Mouse (Mus musculus): Measurements from ENCODE around the gene Tent5c. TPM values are rescaled to one million over a fixed set of nuclear protein-coding genes. Genes with fewer than 3 reads are reported as not detected.
"Not testable (repeated sequence)": the region's sequence is repeated elsewhere in the genome, so short reads cannot be mapped to it uniquely, and the experiment has no call there.

Gene Tent5c
- polyA plus RNA-seq, 1 experiment from 2014 or later = 2.9 TPM

DNA sequence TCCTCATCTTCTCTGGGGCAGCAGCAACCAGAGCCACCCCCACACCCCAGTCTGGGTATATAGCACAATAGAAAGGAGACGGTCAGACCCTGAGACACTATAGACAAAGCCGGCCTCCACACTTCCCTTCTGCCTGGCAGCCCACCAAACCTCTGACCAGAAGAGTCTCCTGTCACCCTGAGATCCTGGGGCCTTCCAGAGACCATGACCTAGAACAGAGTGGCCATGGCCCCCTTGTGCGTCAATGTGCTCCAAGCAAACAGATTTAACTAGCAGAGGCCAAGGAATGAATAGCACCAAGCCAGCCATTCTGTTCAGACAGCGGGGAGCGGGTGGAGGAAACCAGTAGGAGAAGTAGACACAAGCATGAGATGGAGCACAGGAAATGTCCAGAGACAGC is 59.0 kb downstream of the Tent5c start:
- H3K36me3 ChIP-seq = no peaks in the 10 kb centered on the region
- H3K4me2 ChIP-seq = no peak overlapping the region
- H3K27ac ChIP-seq (replicated peaks) = no peak overlapping the region
- no peaks in the 10 kb centered on the region for H3K4me1 ChIP-seq (replicated peaks)
- no peak overlapping the region for H3K9ac ChIP-seq
- H3K4me3 ChIP-seq = no peak overlapping the region
- no peak for ATAC-seq (ENCODE audit: low read depth)
- H3K27me3 ChIP-seq = no peaks in the 10 kb centered on the region
- no peaks in the 10 kb centered on the region for H3K9me3 ChIP-seq
- 92% methylated on average over 5 of the region's 5 CpGs for WGBS

DNA sequence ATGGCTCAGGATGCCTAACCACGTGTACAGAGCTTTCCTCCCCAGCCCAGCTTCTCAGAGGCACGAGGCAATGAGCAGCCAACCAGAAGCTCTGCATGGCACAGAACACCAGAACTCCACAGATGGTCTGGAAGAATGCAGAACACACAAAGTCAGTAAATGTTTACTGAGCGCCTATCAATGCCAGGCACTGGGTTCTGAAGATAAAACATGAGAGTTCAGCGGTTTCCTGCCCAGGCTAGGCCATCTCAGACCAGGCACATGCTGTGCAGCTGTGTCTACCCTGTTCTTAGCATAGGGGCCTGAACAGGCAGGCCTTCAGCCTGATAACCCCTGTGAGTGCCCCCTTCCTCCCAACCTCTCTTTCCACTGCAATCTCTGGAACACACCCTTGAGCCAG is 59.5 kb downstream of the Tent5c start:
- Histone ChIP-seq H3K4me1 (replicated peaks) (no peaks in the 10 kb centered on the region), H3K9ac (no peak overlapping the region), H3K4me2 (no peak overlapping the region), H3K36me3 (no peaks in the 10 kb centered on the region), H3K4me3 (no peak overlapping the region), H3K9me3 (no peaks in the 10 kb centered on the region), H3K27ac (replicated peaks) (no peak overlapping the region), H3K27me3 (no peaks in the 10 kb centered on the region)
- WGBS = 83% methylated on average over 4 of the region's 4 CpGs
- ATAC-seq (ENCODE audit: low read depth) = no peak

DNA sequence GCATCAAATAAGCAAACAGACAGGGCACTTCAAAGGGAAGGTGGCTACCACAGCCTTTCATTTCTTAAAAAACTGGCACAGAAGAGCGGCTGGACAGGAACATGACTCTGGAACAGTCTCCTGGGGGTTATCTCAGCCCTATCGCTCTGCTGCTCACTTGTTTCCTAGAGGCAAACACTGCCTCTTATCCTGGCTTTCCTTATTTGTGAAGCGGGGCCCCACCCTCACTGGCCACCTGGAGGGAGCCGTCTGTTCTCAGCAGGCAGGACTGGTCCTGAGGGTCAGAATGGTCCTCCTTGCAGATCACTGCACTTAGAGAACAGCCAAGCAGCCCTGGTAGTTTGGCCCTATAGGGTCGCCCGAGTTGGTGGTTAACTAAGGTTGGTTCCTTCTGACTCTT is 61.6 kb downstream of the Tent5c start:
- 73% methylated on average over 6 of the region's 6 CpGs for WGBS
- no peak overlapping the region for H3K9ac ChIP-seq

DNA sequence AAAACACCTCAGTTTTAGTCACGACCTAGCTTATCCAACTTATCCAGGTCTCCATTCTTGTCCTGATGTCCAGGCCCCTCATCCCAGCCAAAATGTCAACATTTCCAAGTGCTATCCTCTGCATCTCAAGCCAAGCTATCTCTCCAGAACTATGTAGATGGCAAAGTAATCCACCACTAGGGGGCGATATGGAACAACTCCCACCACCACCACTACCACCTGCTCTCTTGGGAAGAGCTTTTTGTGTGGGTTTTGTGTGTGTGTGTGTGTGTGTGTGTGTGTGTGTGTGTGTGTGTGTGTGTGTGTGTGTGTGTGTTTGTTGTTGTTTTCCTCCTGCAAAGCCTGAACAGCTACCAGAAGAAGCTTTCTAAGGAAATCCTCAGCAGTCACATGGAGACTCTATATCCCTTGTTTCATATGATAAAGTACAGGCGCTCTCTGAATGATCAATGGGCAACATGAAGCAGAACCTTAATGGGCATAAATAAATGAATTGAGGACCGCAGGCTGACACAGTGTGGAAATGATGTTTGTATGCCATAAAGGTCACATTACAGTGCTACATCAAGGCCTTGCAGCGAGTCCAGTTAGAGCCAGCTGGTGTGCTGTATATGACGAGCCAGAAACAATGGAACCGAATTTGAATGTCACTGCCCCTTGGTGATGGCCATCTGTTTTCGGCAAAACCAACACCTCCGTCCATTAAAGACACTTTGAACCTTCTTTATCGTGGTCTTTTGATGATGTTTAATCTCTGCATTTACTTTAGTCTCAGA is 66.5 kb downstream of the Tent5c start:
- Histone ChIP-seq H3K9me3 (no peaks in the 10 kb centered on the region), H3K27me3 (no peaks in the 10 kb centered on the region; the same call in 1 of the 2 replicates), H3K36me3 (no peaks in the 10 kb centered on the region), H3K4me3 (no peak overlapping the region), H3K4me2 (no peak overlapping the region), H3K27ac (replicated peaks) (no peak overlapping the region), H3K4me1 (replicated peaks) (peaks cover 9% of the 10 kb centered on the region), H3K9ac (no peak overlapping the region)
- no peak for ATAC-seq (ENCODE audit: low read depth)
- 64% methylated on average over 10 of the region's 10 CpGs for WGBS

More for the DNA sequence above, 61.6 kb downstream of the Tent5c start:
- no peak for ATAC-seq (ENCODE audit: low read depth)
- Histone ChIP-seq H3K4me3 (no peak overlapping the region), H3K36me3 (no peaks in the 10 kb centered on the region), H3K9me3 (no peaks in the 10 kb centered on the region), H3K4me1 (replicated peaks) (no peaks in the 10 kb centered on the region), H3K4me2 (no peak overlapping the region), H3K27ac (replicated peaks) (no peak overlapping the region), H3K27me3 (no peaks in the 10 kb centered on the region)

DNA sequence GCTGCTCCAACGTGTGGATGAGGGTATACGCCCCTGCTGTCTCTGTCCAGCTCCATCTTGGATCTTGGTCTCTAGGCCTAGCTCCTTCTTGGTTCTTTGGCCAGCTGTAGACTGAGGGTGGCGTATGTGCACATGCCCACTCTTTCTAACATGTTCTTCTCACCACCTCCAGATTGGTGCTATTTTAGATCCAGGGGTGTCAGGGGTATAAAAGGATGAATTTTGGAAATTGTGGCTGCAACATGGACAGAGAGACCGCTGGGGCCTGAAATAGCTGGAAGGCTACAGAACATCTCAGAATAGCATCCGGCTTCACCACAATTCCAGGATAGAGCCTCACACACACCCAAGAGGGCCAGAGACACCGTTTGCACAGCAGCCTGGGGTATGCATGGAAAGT is 67.8 kb downstream of the Tent5c start:
- ATAC-seq (ENCODE audit: low read depth) = no peak
- no peaks in the 10 kb centered on the region; the same call in 1 of the 2 replicates for H3K27me3 ChIP-seq
- WGBS = 82% methylated on average over 6 of the region's 6 CpGs

DNA sequence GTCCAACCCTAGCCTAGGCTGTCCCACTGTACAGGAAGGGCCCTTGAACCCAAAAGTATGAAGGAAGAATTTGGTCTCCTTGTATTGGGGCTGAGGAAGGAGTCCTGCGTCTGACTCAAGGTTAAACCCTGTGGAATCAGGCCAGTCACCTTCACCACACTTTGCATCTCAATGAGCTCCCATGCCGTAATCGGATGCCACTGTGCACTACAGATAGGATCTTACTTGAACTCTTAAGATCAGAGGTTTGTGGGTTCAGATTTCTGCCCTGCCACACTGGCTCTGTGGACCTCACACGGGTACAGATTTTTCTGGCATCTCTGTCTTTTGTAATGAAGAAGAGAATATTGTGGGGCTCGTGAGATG is 68.5 kb downstream of the Tent5c start:
- Histone ChIP-seq H3K4me3 (no peak overlapping the region), H3K4me1 (replicated peaks) (peaks cover 16% of the 10 kb centered on the region), H3K9me3 (no peaks in the 10 kb centered on the region), H3K27me3 (no peaks in the 10 kb centered on the region; the same call in 1 of the 2 replicates), H3K4me2 (no peak overlapping the region), H3K27ac (replicated peaks) (no peak overlapping the region), H3K9ac (no peak overlapping the region), H3K36me3 (no peaks in the 10 kb centered on the region)
- 75% methylated on average over 5 of the region's 5 CpGs for WGBS
- ATAC-seq (ENCODE audit: low read depth) = no peak

More for the DNA sequence above, 67.8 kb downstream of the Tent5c start:
- H3K9me3 ChIP-seq = no peaks in the 10 kb centered on the region
- H3K36me3 ChIP-seq = no peaks in the 10 kb centered on the region
- no peak overlapping the region for H3K4me2 ChIP-seq
- H3K9ac ChIP-seq = no peak overlapping the region
- H3K4me1 ChIP-seq (replicated peaks) = peaks cover 16% of the 10 kb centered on the region
- no peak overlapping the region for H3K27ac ChIP-seq (replicated peaks)
- no peak overlapping the region for H3K4me3 ChIP-seq

DNA sequence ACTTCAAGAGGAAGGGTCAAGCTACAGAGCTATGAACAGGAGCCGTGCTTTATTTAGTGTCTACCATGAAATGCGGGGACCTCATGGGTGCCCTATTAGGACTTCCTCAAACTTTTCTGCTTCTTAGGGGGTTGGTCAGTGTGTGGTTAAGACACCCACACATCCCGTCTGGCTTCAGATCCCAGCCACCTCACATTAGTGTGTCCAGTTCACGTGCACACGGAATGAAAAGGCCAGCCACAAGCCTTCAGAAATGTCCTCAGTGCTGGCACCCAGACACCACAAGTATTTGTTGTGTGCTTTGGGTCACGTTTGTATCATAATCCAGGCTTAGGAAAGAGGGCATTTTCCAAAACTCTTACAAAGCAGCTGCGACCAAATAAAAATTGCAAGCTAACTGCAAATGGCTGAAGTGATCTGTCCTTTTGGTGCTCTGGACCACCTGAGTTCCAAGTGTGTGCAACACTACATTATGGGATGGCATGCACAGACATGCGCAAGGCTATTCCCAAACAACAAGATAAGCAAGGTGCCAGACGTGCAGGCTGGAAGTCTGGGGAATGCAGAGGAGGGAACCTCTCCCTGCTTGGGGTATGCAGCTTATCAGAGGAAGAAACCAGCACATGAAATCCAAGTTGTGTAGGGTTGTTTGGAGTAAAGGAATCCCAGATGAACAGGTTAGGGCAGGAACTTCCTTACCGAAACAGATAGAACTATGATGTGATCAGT is 69.0 kb downstream of the Tent5c start:
- Histone ChIP-seq H3K4me1 (replicated peaks) (peaks cover 16% of the 10 kb centered on the region), H3K36me3 (no peaks in the 10 kb centered on the region), H3K9ac (no peak overlapping the region), H3K4me2 (no peak overlapping the region), H3K9me3 (no peaks in the 10 kb centered on the region), H3K27me3 (no peaks in the 10 kb centered on the region; the same call in 1 of the 2 replicates), H3K4me3 (no peak overlapping the region), H3K27ac (replicated peaks) (no peak overlapping the region)
- 84% methylated on average over 10 of the region's 10 CpGs for WGBS
- ATAC-seq (ENCODE audit: low read depth) = no peak

DNA sequence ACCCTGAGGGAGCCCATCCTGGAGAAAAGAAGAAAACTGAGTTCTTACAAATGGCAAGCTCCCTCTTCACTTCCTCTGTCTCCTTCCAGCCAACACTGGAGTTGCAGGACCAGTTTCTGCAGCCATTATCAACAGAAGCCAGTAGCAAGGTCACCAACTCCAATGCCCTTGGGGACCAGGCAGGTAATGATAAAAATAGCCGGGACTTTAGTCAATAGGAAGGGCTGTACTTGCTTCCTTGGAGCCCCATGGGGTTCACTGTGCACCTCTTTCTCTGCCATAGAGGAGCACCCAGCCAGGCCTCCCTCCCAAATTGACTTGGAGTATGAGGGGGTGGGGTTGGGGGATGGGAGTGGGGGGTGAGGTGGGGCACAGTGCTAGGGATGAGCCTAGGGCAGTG is 70.7 kb downstream of the Tent5c start:
- H3K4me2 ChIP-seq = no peak overlapping the region

DNA sequence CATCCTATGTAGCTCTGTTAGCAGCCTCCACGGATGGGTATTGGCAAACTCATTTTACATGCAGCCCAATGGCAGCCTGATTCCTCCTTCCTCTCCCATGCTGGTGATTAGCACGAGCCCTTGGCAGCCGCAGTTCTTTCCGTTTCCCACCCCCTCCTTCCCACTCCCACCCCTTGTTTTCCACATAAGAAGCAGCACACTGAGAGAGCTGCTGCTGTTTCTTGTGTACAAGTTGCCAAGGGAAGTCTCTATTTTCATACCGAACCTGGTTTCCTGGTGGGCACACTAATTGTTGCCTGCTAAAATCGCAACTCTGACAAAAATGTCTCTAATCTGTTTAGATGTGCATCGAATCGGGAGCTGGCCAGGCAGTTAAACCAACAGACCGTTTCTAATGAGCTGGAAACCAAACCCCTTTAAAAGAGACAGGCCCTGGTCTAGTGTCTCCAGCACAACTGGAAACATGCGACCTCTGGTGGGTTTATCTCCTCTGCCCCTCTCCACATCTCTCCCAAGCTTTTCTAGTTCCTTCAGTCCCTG is 71.3 kb downstream of the Tent5c start:
- 0 out of 2 replicates have a peak overlapping the region, but pooled peaks have one; percentile 1 for H3K27ac ChIP-seq (replicated peaks)
- H3K4me2 ChIP-seq = peak overlapping the region; percentile 40
- WGBS = 18% methylated on average over 10 of the region's 10 CpGs
- peak; percentile 74 for ATAC-seq (ENCODE audit: low read depth)
- peak overlapping the region; percentile 3; the same call in 1 of the 2 replicates for H3K4me3 ChIP-seq
- H3K9ac ChIP-seq = no peak overlapping the region
- no peaks in the 10 kb centered on the region; the same call in 1 of the 2 replicates for H3K27me3 ChIP-seq
- peaks cover 16% of the 10 kb centered on the region for H3K4me1 ChIP-seq (replicated peaks)
- H3K9me3 ChIP-seq = no peaks in the 10 kb centered on the region
- no peaks in the 10 kb centered on the region for H3K36me3 ChIP-seq

More for the DNA sequence above, 70.7 kb downstream of the Tent5c start:
- H3K27me3 ChIP-seq = no peaks in the 10 kb centered on the region; the same call in 1 of the 2 replicates
- H3K9me3 ChIP-seq = no peaks in the 10 kb centered on the region
- peaks cover 16% of the 10 kb centered on the region for H3K4me1 ChIP-seq (replicated peaks)
- no peak overlapping the region for H3K4me3 ChIP-seq
- H3K27ac ChIP-seq (replicated peaks) = no peak overlapping the region; the same call in 1 of the 2 replicates
- 75% methylated on average over 1 of the region's 1 CpGs for whole genome bisulfite sequencing
- H3K36me3 ChIP-seq = no peaks in the 10 kb centered on the region
- no peak overlapping the region for H3K9ac ChIP-seq
- 0 out of 2 replicates have a peak, but pooled peaks have one; percentile 5 for ATAC-seq (ENCODE audit: low read depth)

DNA sequence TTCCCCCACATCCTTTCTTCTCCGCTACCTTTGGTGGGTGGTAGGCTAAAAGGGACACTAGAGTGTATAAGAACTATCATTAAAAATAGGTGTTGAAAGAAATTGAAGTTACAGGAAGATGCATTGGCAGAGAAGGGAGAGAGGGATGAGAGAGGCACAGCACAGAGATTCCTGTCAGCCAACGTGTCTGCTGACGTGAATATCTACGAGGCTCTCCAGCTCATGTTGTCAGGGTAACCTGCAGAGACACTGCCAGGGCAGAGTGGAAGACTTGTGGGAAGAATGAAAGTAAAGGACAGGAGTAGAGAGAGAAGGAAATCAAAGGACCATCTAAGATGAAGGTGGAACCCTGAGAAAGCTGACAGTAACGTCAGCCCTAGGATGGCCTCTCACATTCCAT is 73.5 kb downstream of the Tent5c start:
- H3K4me1 ChIP-seq (replicated peaks) = peaks cover 16% of the 10 kb centered on the region
- H3K27ac ChIP-seq (replicated peaks) = no peak overlapping the region
- no peaks in the 10 kb centered on the region for H3K36me3 ChIP-seq
- H3K27me3 ChIP-seq = no peaks in the 10 kb centered on the region
- no peaks in the 10 kb centered on the region for H3K9me3 ChIP-seq
- ATAC-seq (ENCODE audit: low read depth) = no peak
- H3K9ac ChIP-seq = no peak overlapping the region
- no peak overlapping the region for H3K4me2 ChIP-seq
- WGBS = 91% methylated on average over 5 of the region's 5 CpGs
- no peak overlapping the region for H3K4me3 ChIP-seq

DNA sequence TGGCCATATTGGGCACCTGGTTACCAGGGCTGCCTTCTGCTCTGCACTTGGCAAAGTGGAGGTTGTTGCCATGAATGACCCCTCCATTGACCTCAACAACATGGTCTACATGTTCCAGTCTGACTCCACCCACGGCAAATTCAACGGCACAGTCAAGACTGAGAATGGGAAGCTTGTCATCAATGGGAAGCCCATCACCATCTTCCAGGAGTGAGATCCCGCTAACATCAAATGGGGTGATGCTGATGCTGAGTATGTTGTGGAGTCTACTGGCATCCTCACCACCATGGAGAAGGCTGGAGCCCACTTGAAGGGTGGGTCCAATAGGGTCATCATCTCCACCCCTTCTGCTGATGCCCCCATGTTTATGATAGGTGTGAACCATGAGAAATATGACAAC is 75.5 kb downstream of the Tent5c start:
- not testable (repeated sequence) for H3K27ac ChIP-seq (replicated peaks); ATAC-seq (ENCODE audit: low read depth); H3K27me3 ChIP-seq; H3K4me2 ChIP-seq; H3K36me3 ChIP-seq; H3K4me3 ChIP-seq; H3K9me3 ChIP-seq; H3K9ac ChIP-seq
- 91% methylated on average over 3 of the region's 3 CpGs for WGBS
- peaks cover 16% of the 10 kb centered on the region for H3K4me1 ChIP-seq (replicated peaks)

DNA sequence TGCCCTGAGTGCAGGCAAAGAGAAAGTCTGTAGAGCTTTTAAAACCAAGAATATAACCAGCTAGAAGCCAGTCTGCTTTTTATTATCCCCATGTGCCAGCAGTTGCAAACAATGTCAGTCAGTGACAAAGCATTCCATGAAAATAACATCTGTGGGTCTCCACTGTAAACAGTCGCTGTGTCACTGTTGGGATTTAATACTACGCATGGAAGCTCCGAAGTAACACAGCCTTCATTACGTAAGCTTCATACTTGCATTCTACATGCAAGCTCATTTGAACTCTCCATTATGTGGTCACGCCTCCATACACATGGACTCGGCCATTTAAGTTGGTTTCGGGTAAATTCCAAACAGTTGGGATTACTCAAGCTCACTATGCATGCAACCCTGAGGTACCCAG is 77.2 kb downstream of the Tent5c start:
- H3K27ac ChIP-seq (replicated peaks) = no peak overlapping the region
- H3K9me3 ChIP-seq = no peaks in the 10 kb centered on the region
- H3K27me3 ChIP-seq = no peaks in the 10 kb centered on the region
- no peak overlapping the region for H3K4me2 ChIP-seq
- H3K36me3 ChIP-seq = no peaks in the 10 kb centered on the region
- ATAC-seq (ENCODE audit: low read depth) = no peak
- H3K9ac ChIP-seq = no peak overlapping the region
- H3K4me3 ChIP-seq = no peak overlapping the region
- peaks cover 1% of the 10 kb centered on the region for H3K4me1 ChIP-seq (replicated peaks)
- 86% methylated on average over 7 of the region's 7 CpGs for WGBS
